8 mouse cellular contexts compared by ENCODE assay signal in the genomic region with DNA sequence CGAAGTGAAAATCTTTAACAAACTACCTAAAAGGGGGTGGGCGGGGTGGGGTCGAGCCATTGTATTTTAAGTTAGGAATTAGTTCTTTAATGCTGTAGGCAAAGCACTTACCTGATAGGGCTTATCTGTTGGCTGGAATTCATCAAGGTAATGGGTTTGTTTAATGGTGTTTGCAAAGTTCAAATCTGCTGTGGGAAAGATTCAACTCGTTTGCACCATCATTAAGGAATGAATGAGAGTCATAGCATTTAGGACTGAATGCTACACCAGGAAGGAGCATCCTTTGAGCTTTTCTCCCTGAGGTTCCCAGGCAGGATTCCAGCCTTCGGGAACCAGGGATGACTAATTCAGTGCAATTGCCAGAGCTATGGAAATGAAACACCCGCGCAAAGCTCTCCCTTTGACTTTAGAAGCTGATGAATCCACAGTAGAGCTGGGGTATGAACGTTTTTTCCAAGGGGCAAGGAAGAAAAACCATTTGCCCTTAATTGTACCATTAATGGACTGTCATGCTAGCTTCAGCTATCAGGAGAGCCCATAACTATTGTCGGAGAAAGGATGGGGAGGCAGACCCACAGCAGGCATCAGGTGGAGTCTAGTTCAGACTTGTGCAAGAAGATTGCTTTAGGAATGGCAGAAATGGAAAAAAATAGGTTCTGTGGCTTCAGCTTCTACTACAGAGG. TPM values are rescaled to one million over a fixed set of nuclear protein-coding genes. Genes with fewer than 3 reads are reported as not detected.
A peak's percentile ranks its signal among the peaks of the same experiment; 100 is the strongest.
DNase-seq lines count a peak whose midpoint lies in the region; ATAC-seq lines count a peak whose summit lies in the region.

No protein-coding gene starts in this region.

- no peaks in the 10 kb centered on the region for H3K9me3 ChIP-seq in neural tube, embryonic 14.5 days (ENCODE audit: control insufficient read depth, low read length)

- no peaks in the 10 kb centered on the region for H3K36me3 ChIP-seq in neural tube, embryonic 14.5 days (ENCODE audit: control insufficient read depth, insufficient read depth, low read length)

- H3K27ac ChIP-seq in neural tube, embryonic 14.5 days (ENCODE audit: low read depth, low read length), result no peak overlapping the region

- peak overlapping the region; percentile 71 for H3K4me2 ChIP-seq in neural tube, embryonic 14.5 days (ENCODE audit: low read depth, low read length)

- intact Hi-C loops in gastrocnemius, postnatal 14 days (cut with DNase I; ENCODE audit: low total_unique reads), result no loop called here

- no peak overlapping the region for H3K9ac ChIP-seq in neural tube, embryonic 14.5 days (replicated peaks; ENCODE audit: low read depth, low read length)

- peaks cover 7% of the 10 kb centered on the region for H3K4me1 ChIP-seq in neural tube, embryonic 14.5 days (ENCODE audit: control insufficient read depth, insufficient read depth, low read length)

- no peaks in the 10 kb centered on the region for H3K27me3 ChIP-seq in neural tube, embryonic 14.5 days (ENCODE audit: control insufficient read depth, insufficient read depth, low read length)

- peak; percentile 8 to 42 for DNase-seq in cerebellum, postnatal 25 days
- no peak for DNase-seq in cerebellum, adult 9-11 months
- DNase-seq in 3T3-L1 (ENCODE audit: low read depth, low spot score), result peak; percentile 92
- peak; percentile 43 for DNase-seq in gastrocnemius, postnatal 14 days
- DNase-seq in layer of hippocampus, postnatal 36 days, result peak; percentile 10 to 15
- no peak for DNase-seq in ovary, postnatal 14 days (ENCODE audit: low spot score)
- DNase-seq in embryo, embryonic 11 days, result no peak

- 6% methylated on average over 9 of the region's 9 CpGs for WGBS in neural tube, embryonic 14.5 days

- no peak overlapping the region for H3K4me3 ChIP-seq in neural tube, embryonic 14.5 days (ENCODE audit: low read depth, low read length)

- ATAC-seq in neural tube, embryonic 14.5 days (ENCODE audit: low read depth), result no peak

RNA-seq across cellular contexts. Expression of a gene that starts 57.3 kb away (rescaled TPM):
- total RNA-seq in gastrocnemius, postnatal 14 days (2021), result 1 to 10 TPM; 6.2 to 7.4 TPM
- total RNA-seq in layer of hippocampus, postnatal 36 days (2021), result 1 to 10 TPM; 9.1 to 9.4 TPM
- polyA plus RNA-seq in neural tube, embryonic 14.5 days (2014; fragmentation: Nextera tagmentation; extraction: Ambion mirVana), result 4.2 and 4.4 TPM in 2 replicates

Comparison
In these comparisons a context has a peak if more than half of its experiments do, and no peak if none do; other contexts are left out.
1. DNase-seq: peak in cerebellum, postnatal 25 days (2 of 2), 3T3-L1 (single experiment), gastrocnemius, postnatal 14 days (single experiment) and layer of hippocampus, postnatal 36 days (2 of 2); none in cerebellum, adult 9-11 months (single experiment), ovary, postnatal 14 days (single experiment) and embryo, embryonic 11 days (single experiment).